Mouse (Mus musculus) effector memory CD4-positive, alpha-beta T cell, adult 5 months (primary cell): ENCODE measurements around the gene Cmc1. TPM values are rescaled to one million over a fixed set of nuclear protein-coding genes. Genes with fewer than 3 reads are reported as not detected.

Experiments used
- polyA plus RNA-seq: library from polyadenylated mRNA; unstranded; fragments of 100-300 nt; shearing (Covaris generic); gene quantifications from one replicate; pipeline ENCODE4 v1.2.1, GENCODE M21; 2017

Gene Cmc1
- polyA plus RNA-seq, result 57.0 TPM

DNA sequence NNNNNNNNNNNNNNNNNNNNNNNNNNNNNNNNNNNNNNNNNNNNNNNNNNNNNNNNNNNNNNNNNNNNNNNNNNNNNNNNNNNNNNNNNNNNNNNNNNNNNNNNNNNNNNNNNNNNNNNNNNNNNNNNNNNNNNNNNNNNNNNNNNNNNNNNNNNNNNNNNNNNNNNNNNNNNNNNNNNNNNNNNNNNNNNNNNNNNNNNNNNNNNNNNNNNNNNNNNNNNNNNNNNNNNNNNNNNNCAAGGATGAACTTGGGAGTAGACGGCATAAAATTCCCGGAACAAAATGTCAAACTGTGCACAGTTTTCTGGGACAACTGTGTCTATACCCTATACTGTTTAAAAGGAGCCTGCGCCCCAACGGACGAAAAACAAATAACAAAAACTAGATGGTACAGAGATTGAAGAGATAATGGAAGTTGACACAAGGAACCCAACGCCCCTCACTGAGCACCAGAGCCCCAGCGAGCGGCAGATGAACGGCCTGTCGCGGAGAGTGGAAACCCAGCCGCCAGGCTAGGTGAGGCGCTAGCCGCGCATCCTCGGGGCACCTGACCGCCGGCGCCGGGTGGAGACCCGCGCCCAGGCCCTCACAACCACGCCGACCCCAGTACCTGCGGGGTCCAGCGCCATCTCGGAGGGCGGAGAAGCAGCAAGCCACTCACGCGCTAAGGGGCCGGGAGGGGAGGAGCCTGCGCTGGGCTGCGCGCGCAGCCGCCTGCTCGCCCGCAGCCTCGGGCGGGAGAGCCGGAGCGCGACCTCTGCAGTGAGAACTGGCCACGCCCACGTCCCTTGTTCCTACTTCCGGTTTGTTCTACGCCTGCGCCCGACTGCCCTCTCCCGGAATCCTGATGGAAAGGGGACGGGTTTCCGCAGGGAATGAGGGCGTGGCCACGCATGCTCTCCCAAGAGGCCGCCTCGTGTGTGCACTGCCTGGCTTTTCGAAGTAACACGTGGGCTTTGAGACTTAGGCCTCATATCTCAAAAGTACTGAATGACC is at the start of gene Cmc1:
Gene Cmc1, minus strand, starts transcription at position 771 of the 996 bp plus-strand sequence.

DNA sequence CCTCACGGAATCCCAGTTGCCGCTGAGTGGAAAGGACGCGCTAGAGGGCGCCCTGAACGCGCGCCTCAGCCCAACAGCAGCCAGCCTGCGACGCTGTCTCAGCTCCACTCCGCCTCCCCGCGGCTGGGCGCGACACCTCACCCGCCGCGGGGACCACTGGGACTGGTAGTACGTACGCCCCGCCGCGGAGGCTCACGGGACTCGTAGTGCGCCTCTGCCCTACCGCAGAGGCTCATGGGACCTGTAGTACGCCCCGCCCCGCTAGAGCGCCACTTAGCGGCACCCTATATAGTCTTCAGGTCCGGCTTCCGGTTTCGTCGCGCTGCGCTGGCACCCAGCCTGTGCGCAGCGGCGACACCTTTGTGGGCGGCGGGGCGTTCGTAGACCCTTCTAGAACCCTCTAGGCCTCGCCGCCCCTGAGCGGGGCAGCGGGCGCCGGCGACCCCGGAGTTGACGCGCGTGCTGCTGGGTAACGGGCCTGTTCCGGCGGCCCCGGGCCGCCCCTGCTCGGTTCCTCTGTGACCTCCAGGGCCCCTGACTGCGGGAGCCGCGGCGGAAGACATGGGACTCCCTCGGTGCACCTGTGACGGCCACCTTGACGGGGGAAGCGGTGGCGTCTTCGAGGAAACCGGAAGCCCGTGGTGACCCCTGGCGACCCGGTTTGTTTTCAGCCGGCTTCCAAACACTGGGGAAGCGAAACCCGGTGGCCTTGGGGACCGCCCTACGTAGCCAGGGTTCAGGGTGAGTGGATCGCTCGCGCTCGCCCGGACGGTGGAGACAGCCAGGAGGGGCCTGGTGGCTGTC is 109.6 kb downstream of the Cmc1 start, which contains the start of gene Azi2:
Gene Azi2, plus strand, starts transcription at position 282 of the 804 bp plus-strand sequence.

Other genes with a start within 250 kb of the Cmc1 start
- 164 TPM for gene Azi2, start 109.7 kb downstream of the Cmc1 start, polyA plus RNA-seq